Comparison of ENCODE assay signal across 27 mouse cellular contexts in genomic region chr2:79549781-79550180, GRCm38 (mm10).
DNase-seq lines count a peak whose midpoint lies in the region; ATAC-seq and TF ChIP-seq lines count a peak whose summit lies in the region.
"Had no signal": no experiment of that assay in that cellular context is flagged by ENCODE, and none has a peak within 500 bp of the region (broad histone marks: within the 10 kb centered on the region; RNA-seq: fewer than 3 reads in every experiment).

No protein-coding gene starts in this region.

- 63% methylated on average over 3 of the region's 3 CpGs for WGBS in embryonic facial prominence, embryonic 14.5 days
- WGBS in embryonic facial prominence, embryonic 10.5 days, result 87% methylated on average over 3 of the region's 3 CpGs
- 68% methylated on average over 3 of the region's 3 CpGs for WGBS in limb, embryonic 12.5 days
- WGBS in limb, embryonic 10.5 days, result 94% methylated on average over 3 of the region's 3 CpGs
- WGBS in limb, embryonic 14.5 days, result 29% methylated on average over 3 of the region's 3 CpGs
- WGBS in stomach, postnatal 0 days, result 65% methylated on average over 3 of the region's 3 CpGs

- no peak for TF ChIP-seq CTCF in stomach, postnatal 0 days (IDR thresholded peaks at IDR 0.05; ENCODE audit: low read depth)

- H3K36me3 ChIP-seq in embryonic facial prominence, embryonic 14.5 days (ENCODE audit: control insufficient read depth, insufficient read depth, low read length), result no peaks in the 10 kb centered on the region
- H3K36me3 ChIP-seq in embryonic facial prominence, embryonic 10.5 days (replicated peaks), result no peaks in the 10 kb centered on the region
- H3K36me3 ChIP-seq in limb, embryonic 12.5 days, result no peaks in the 10 kb centered on the region
- H3K36me3 ChIP-seq in limb, embryonic 10.5 days, result no peaks in the 10 kb centered on the region
- H3K36me3 ChIP-seq in limb, embryonic 14.5 days (ENCODE audit: control insufficient read depth, insufficient read depth, low read length), result no peaks in the 10 kb centered on the region
- no peaks in the 10 kb centered on the region for H3K36me3 ChIP-seq in stomach, postnatal 0 days (ENCODE audit: control insufficient read depth, insufficient read depth, low read length)
- H3K36me3 ChIP-seq: embryonic facial prominence, embryonic 12.5 days; forebrain, embryonic 15.5 days; G1E had no signal

- 0 out of 2 replicates have a peak, but pooled peaks cover 3% of the 10 kb centered on the region for H3K4me1 ChIP-seq in embryonic facial prominence, embryonic 14.5 days (ENCODE audit: control insufficient read depth, insufficient read depth, low read length)
- no peaks in the 10 kb centered on the region for H3K4me1 ChIP-seq in embryonic facial prominence, embryonic 10.5 days
- peaks cover 9% of the 10 kb centered on the region for H3K4me1 ChIP-seq in limb, embryonic 12.5 days (replicated peaks)
- H3K4me1 ChIP-seq in limb, embryonic 10.5 days, result no peaks in the 10 kb centered on the region; the same call in 1 of the 2 replicates
- H3K4me1 ChIP-seq in limb, embryonic 14.5 days (ENCODE audit: control insufficient read depth, insufficient read depth, low read length), result peaks cover 9% of the 10 kb centered on the region; the same call in 1 of the 2 replicates
- no peaks in the 10 kb centered on the region for H3K4me1 ChIP-seq in stomach, postnatal 0 days (replicated peaks; ENCODE audit: control insufficient read depth, insufficient read depth)
- H3K4me1 ChIP-seq: embryonic facial prominence, embryonic 12.5 days had no signal

- no peak overlapping the region for H3K4me2 ChIP-seq in embryonic facial prominence, embryonic 14.5 days (ENCODE audit: low read depth, low read length)
- H3K4me2 ChIP-seq in limb, embryonic 12.5 days, result no peak overlapping the region
- no peak overlapping the region for H3K4me2 ChIP-seq in limb, embryonic 14.5 days (replicated peaks; ENCODE audit: low read depth, low read length, severe bottlenecking)
- no peak overlapping the region for H3K4me2 ChIP-seq in stomach, postnatal 0 days (replicated peaks; ENCODE audit: low read depth)
- H3K4me2 ChIP-seq: embryonic facial prominence, embryonic 12.5 days; forebrain, embryonic 13.5 days; forebrain, embryonic 15.5 days had no signal

- no peak overlapping the region for H3K4me3 ChIP-seq in embryonic facial prominence, embryonic 14.5 days (ENCODE audit: low read depth, low read length)
- no peak overlapping the region for H3K4me3 ChIP-seq in embryonic facial prominence, embryonic 10.5 days
- H3K4me3 ChIP-seq in limb, embryonic 12.5 days (replicated peaks), result no peak overlapping the region
- H3K4me3 ChIP-seq in limb, embryonic 10.5 days, result no peak overlapping the region
- no peak overlapping the region for H3K4me3 ChIP-seq in limb, embryonic 14.5 days (replicated peaks; ENCODE audit: low read length)
- H3K4me3 ChIP-seq in stomach, postnatal 0 days (ENCODE audit: low read depth, low read length), result no peak overlapping the region
- H3K4me3 ChIP-seq: embryonic facial prominence, embryonic 12.5 days; forebrain, embryonic 13.5 days; forebrain, embryonic 15.5 days had no signal

- no peak overlapping the region for H3K9ac ChIP-seq in embryonic facial prominence, embryonic 14.5 days (ENCODE audit: low read depth, low read length)
- H3K9ac ChIP-seq in limb, embryonic 12.5 days (replicated peaks), result no peak overlapping the region
- H3K9ac ChIP-seq in limb, embryonic 14.5 days (ENCODE audit: low read depth, low read length, severe bottlenecking), result no peak overlapping the region
- H3K9ac ChIP-seq in stomach, postnatal 0 days (ENCODE audit: low read length), result no peak overlapping the region
- H3K9ac ChIP-seq: embryonic facial prominence, embryonic 12.5 days; forebrain, embryonic 13.5 days; forebrain, embryonic 15.5 days; forebrain, postnatal 0 days had no signal

- H3K27ac ChIP-seq in embryonic facial prominence, embryonic 14.5 days (replicated peaks; ENCODE audit: low read depth, low read length), result 0 out of 2 replicates have a peak overlapping the region, but pooled peaks have one; percentile 2
- no peak overlapping the region for H3K27ac ChIP-seq in embryonic facial prominence, embryonic 10.5 days (replicated peaks)
- peak overlapping the region; percentile 45; the same call in 1 of the 2 replicates for H3K27ac ChIP-seq in limb, embryonic 12.5 days
- no peak overlapping the region for H3K27ac ChIP-seq in limb, embryonic 10.5 days
- peak overlapping the region; percentile 34; the same call in 1 of the 2 replicates for H3K27ac ChIP-seq in limb, embryonic 14.5 days (replicated peaks; ENCODE audit: low read depth, low read length)
- peak overlapping the region; percentile 18; the same call in 1 of the 2 replicates for H3K27ac ChIP-seq in stomach, postnatal 0 days (replicated peaks)
- H3K27ac ChIP-seq: embryonic facial prominence, embryonic 12.5 days; forebrain, embryonic 13.5 days; forebrain, embryonic 15.5 days had no signal

- no peak for TF ChIP-seq POLR2A in limb, embryonic 14.5 days (IDR thresholded peaks at IDR 0.05; ENCODE audit: borderline replicate concordance, extremely low read depth, insufficient read depth, insufficient read length)

- H3K9me3 ChIP-seq in embryonic facial prominence, embryonic 14.5 days (ENCODE audit: control insufficient read depth, low read length), result no peaks in the 10 kb centered on the region
- no peaks in the 10 kb centered on the region for H3K9me3 ChIP-seq in embryonic facial prominence, embryonic 10.5 days
- H3K9me3 ChIP-seq in limb, embryonic 12.5 days, result no peaks in the 10 kb centered on the region
- no peaks in the 10 kb centered on the region for H3K9me3 ChIP-seq in limb, embryonic 10.5 days (replicated peaks)
- no peaks in the 10 kb centered on the region for H3K9me3 ChIP-seq in limb, embryonic 14.5 days (ENCODE audit: control insufficient read depth, low read length)
- H3K9me3 ChIP-seq in stomach, postnatal 0 days (ENCODE audit: control insufficient read depth, low read length), result no peaks in the 10 kb centered on the region
- H3K9me3 ChIP-seq: embryonic facial prominence, embryonic 12.5 days; forebrain, embryonic 13.5 days; forebrain, embryonic 15.5 days; G1E had no signal

- no peaks in the 10 kb centered on the region for H3K27me3 ChIP-seq in embryonic facial prominence, embryonic 14.5 days (replicated peaks; ENCODE audit: control insufficient read depth, insufficient read depth, low read length)
- H3K27me3 ChIP-seq in embryonic facial prominence, embryonic 10.5 days (replicated peaks; ENCODE audit: low read depth, poor library complexity, severe bottlenecking), result no peaks in the 10 kb centered on the region
- no peaks in the 10 kb centered on the region for H3K27me3 ChIP-seq in limb, embryonic 12.5 days
- no peaks in the 10 kb centered on the region for H3K27me3 ChIP-seq in limb, embryonic 10.5 days (ENCODE audit: low read depth, poor library complexity, severe bottlenecking)
- H3K27me3 ChIP-seq in limb, embryonic 14.5 days (ENCODE audit: control insufficient read depth, insufficient read depth, low read length), result no peaks in the 10 kb centered on the region
- H3K27me3 ChIP-seq in stomach, postnatal 0 days (ENCODE audit: control insufficient read depth, insufficient read depth, low read length), result no peaks in the 10 kb centered on the region
- H3K27me3 ChIP-seq: CH12.LX; embryonic facial prominence, embryonic 12.5 days; forebrain, embryonic 13.5 days; forebrain, embryonic 15.5 days; Patski had no signal

- no peak for TF ChIP-seq EP300 in stomach, postnatal 0 days (optimal IDR thresholded peaks at IDR 0.05)

- ATAC-seq in embryonic facial prominence, embryonic 14.5 days (ENCODE audit: low read depth), result 0 out of 2 replicates have a peak, but pooled peaks have one; percentile 33
- peak; percentile 66; the same call in 1 of the 2 replicates for ATAC-seq in limb, embryonic 12.5 days (ENCODE audit: insufficient number of reproducible peaks, insufficient read depth, low FRiP score, low TSS enrichment, low read depth)
- ATAC-seq in limb, embryonic 14.5 days (ENCODE audit: low FRiP score, low read depth), result peak; percentile 19; the same call in 1 of the 2 replicates
- no peak for ATAC-seq in stomach, postnatal 0 days (ENCODE audit: low FRiP score, low TSS enrichment)
- ATAC-seq: activated CD4-positive, CD25-positive, alpha-beta regulatory T cell, adult 4 months; CD4-positive, CD25-positive, alpha-beta regulatory T cell, adult 4 months; forebrain, embryonic 13.5 days; forebrain, embryonic 15.5 days; forebrain, postnatal 0 days; Patski had no signal

- peak; percentile 35 for DNase-seq in embryonic facial prominence, embryonic 14.5 days (ENCODE audit: low spot score)
- DNase-seq in embryonic facial prominence, embryonic 10.5 days (ENCODE audit: low spot score), result no peak
- no peak for DNase-seq in limb, embryonic 10.5 days (ENCODE audit: low spot score)
- DNase-seq in limb, embryonic 14.5 days (ENCODE audit: low spot score), result peak; percentile 55
- no peak for DNase-seq in stomach, postnatal 0 days (ENCODE audit: low spot score)
- no peak for DNase-seq in adipocyte (ENCODE audit: low spot score)
- DNase-seq in gastrocnemius, postnatal 10 days, result no peak
- DNase-seq: adrenal gland, adult 2 months; adrenal gland, postnatal 10 days; adrenal gland, postnatal 36 days; B cell, adult 2 months; cerebellum, adult 11-12 months; cerebellum, adult 2 months; cerebellum, adult 9-10 months; cerebellum, postnatal 10 days; cerebellum, postnatal 25 days; embryo, embryonic 11 days; forebrain, postnatal 0 days had no signal

Comparison
In these comparisons a context has a peak if more than half of its experiments do, and no peak if none do; other contexts are left out.
1. DNase-seq: peak in embryonic facial prominence, embryonic 14.5 days (single experiment) and limb, embryonic 14.5 days (single experiment); none in embryonic facial prominence, embryonic 10.5 days (single experiment), limb, embryonic 10.5 days (single experiment), stomach, postnatal 0 days (single experiment), adipocyte (single experiment) and gastrocnemius, postnatal 10 days (single experiment).
2. H3K27ac ChIP-seq: peak in embryonic facial prominence, embryonic 14.5 days (single experiment), limb, embryonic 12.5 days (single experiment), limb, embryonic 14.5 days (single experiment) and stomach, postnatal 0 days (single experiment); none in embryonic facial prominence, embryonic 10.5 days (single experiment) and limb, embryonic 10.5 days (single experiment).